Mouse (Mus musculus) retina, embryonic 14.5 days (tissue): ENCODE results near the gene Efcab12.
"Not testable (repeated sequence)": the region's sequence is repeated elsewhere in the genome, so short reads cannot be mapped to it uniquely, and the experiment has no call there.

Experiments used
- DNase-seq: peaks from one replicate; pipeline ENCODE4 v3.0.0-alpha.2; 2015; ENCODE audit warnings: low spot score

Efcab12 gene

GRCm38 (mm10) chr6:115838161-115838597 is at the start of gene Efcab12:
Gene Efcab12, minus strand, starts transcription at chr6:115838412.
- peak; percentile 84 for DNase-seq

- no peak for DNase-seq
Measured at GRCm38 (mm10) chr6:115886894-115887293, 48.7 kb upstream of the Efcab12 start.

- DNase-seq: no peak
Measured at GRCm38 (mm10) chr6:115884018-115884417, 45.8 kb upstream of the Efcab12 start.

GRCm38 (mm10) chr6:115880751-115881150 is 42.5 kb upstream of the Efcab12 start:
- DNase-seq: no peak

GRCm38 (mm10) chr6:115879736-115880135 is 41.5 kb upstream of the Efcab12 start:
- DNase-seq: no peak

GRCm38 (mm10) chr6:115878694-115879093 is 40.5 kb upstream of the Efcab12 start:
- DNase-seq: no peak

GRCm38 (mm10) chr6:115877239-115877638 is 39.0 kb upstream of the Efcab12 start:
- no peak for DNase-seq

GRCm38 (mm10) chr6:115871318-115871717 is 33.1 kb upstream of the Efcab12 start:
- not testable (repeated sequence) for DNase-seq

- not testable (repeated sequence) for DNase-seq
Measured at GRCm38 (mm10) chr6:115867157-115867556, 28.9 kb upstream of the Efcab12 start.

GRCm38 (mm10) chr6:115865246-115865645 is 27.0 kb upstream of the Efcab12 start:
- no peak for DNase-seq

- no peak for DNase-seq
Measured at GRCm38 (mm10) chr6:115863340-115863841, 25.2 kb upstream of the Efcab12 start.

- no peak for DNase-seq
Measured at GRCm38 (mm10) chr6:115860027-115860556, 21.9 kb upstream of the Efcab12 start.

- DNase-seq: no peak
Measured at GRCm38 (mm10) chr6:115859258-115859657, 21.0 kb upstream of the Efcab12 start.

- no peak for DNase-seq
Measured at GRCm38 (mm10) chr6:115856361-115856745, 18.1 kb upstream of the Efcab12 start.

GRCm38 (mm10) chr6:115855733-115856360 is 17.6 kb upstream of the Efcab12 start:
- DNase-seq: no peak

- peak; percentile 32 for DNase-seq
Measured at GRCm38 (mm10) chr6:115854432-115854831, 16.2 kb upstream of the Efcab12 start.

- no peak for DNase-seq
Measured at GRCm38 (mm10) chr6:115853985-115854384, 15.8 kb upstream of the Efcab12 start.

GRCm38 (mm10) chr6:115853091-115853813 is 15.0 kb upstream of the Efcab12 start, which contains the start of the genes Mbd4 and Ift122:
Gene Mbd4, minus strand, starts transcription at chr6:115853371.
Gene Ift122, plus strand, starts transcription at chr6:115853470.
- peak; percentile 99 for DNase-seq

GRCm38 (mm10) chr6:115852446-115853090 is 14.4 kb upstream of the Efcab12 start:
- peak; percentile 23 for DNase-seq

GRCm38 (mm10) chr6:115848598-115849304 is 10.5 kb upstream of the Efcab12 start:
- no peak for DNase-seq

- DNase-seq: peak; percentile 78
Measured at GRCm38 (mm10) chr6:115846640-115847411, 8.6 kb upstream of the Efcab12 start.
